Mouse (Mus musculus): ENCODE results near the gene Slc27a3. TPM values are rescaled to one million over a fixed set of nuclear protein-coding genes. Genes with fewer than 3 reads are reported as not detected.

Gene Slc27a3
- polyA plus RNA-seq (2015; fragmentation: Nextera tagmentation; extraction: Ambion mirVana), result 10.6 and 12.4 TPM in 2 replicates

DNA sequence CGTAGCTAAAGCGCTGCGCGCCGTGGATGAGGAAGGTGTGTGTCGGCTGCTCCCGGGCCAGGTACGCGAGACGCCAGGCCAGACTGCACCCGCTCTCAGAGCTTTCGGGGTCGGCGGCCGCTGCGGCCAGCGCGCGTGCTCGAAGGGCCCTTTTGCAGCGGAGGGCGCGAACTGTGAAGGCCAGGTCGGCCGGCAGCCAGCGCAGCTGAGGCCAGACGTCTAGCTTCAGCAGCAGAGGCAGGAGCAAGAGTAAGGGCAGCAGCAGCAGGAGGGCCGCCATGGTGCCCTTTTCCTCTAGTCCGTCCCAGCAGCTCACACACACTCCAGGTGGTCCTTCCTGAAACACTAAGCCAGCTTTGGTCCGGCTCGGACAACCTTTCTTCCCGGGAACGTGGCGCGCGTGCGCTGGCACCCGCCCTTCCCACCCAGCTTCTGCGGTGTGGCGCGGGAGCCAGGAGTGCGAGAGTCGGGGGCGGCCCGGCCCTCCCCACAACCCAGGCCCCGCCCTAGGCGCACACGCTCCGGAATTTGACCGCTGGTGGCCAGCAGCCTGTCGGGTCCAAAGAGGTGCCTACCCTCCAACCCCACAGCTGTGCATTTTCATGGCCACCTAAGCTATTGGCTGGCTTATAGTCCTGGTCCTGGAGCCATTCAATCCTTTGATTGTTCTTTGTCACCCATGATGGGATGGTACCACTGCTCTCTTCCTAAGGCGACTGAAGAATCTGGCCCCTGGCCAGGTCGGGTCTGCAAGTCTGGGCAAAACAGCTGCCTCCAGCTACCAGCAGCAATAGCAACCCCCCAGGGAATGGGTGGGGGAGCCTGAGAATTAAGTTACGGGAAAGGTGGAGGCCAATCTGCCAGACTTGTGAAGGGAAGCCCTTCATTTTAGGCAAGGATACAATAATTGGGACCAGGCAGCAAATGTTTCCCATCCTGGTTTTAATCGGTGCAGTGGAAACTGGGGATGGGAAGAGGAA, at the start of gene Slc27a3:
Gene Slc27a3 (minus strand): TSS at position 428 of the 980 bp plus-strand sequence.
- ATAC-seq, result peak; percentile 76
- no peaks in the 10 kb centered on the region for H3K9me3 ChIP-seq
- peak within 1 kb of the TSS; percentile 53 for H3K4me3 ChIP-seq (replicated peaks)
- H3K27ac ChIP-seq, result peak within 1 kb of the TSS; percentile 36
- peak within 1 kb of the TSS; percentile 80 for H3K9ac ChIP-seq
- H3K4me1 ChIP-seq (replicated peaks), result peaks cover 32% of the 10 kb centered on the region
- 1% methylated on average over 55 of the region's 55 CpGs for WGBS
- peak within 1 kb of the TSS; percentile 98 for H3K4me2 ChIP-seq (replicated peaks)
- H3K27me3 ChIP-seq (replicated peaks), result no peaks in the 10 kb centered on the region
- peaks cover 23% of the 10 kb centered on the region for H3K36me3 ChIP-seq

GRCm38 (mm10) chr3:90437131-90437530, 47.4 kb upstream of the Slc27a3 start:
- H3K4me3 ChIP-seq (replicated peaks), result no peak overlapping the region
- no peak overlapping the region for H3K9ac ChIP-seq
- H3K4me1 ChIP-seq (replicated peaks), result peaks cover 7% of the 10 kb centered on the region; the same call in 1 of the 2 replicates
- no peaks in the 10 kb centered on the region for H3K9me3 ChIP-seq
- no peaks in the 10 kb centered on the region for H3K27me3 ChIP-seq (replicated peaks)
- H3K36me3 ChIP-seq, result no peaks in the 10 kb centered on the region
- WGBS, result 61% methylated on average over 4 of the region's 4 CpGs
- no peak overlapping the region for H3K27ac ChIP-seq
- no peak overlapping the region for H3K4me2 ChIP-seq (replicated peaks)
- ATAC-seq, result no peak

GRCm38 (mm10) chr3:90434073-90434730, 44.5 kb upstream of the Slc27a3 start:
- no peak overlapping the region for H3K9ac ChIP-seq
- no peaks in the 10 kb centered on the region for H3K27me3 ChIP-seq (replicated peaks)
- peak overlapping the region; percentile 84 for H3K4me2 ChIP-seq (replicated peaks)
- H3K9me3 ChIP-seq, result no peaks in the 10 kb centered on the region
- WGBS, result 53% methylated on average over 11 of the region's 11 CpGs
- peaks cover 21% of the 10 kb centered on the region for H3K4me1 ChIP-seq (replicated peaks)
- peak overlapping the region; percentile 37 for H3K27ac ChIP-seq
- no peaks in the 10 kb centered on the region for H3K36me3 ChIP-seq
- peak overlapping the region; percentile 71 for H3K4me3 ChIP-seq (replicated peaks)
- ATAC-seq, result no peak

GRCm38 (mm10) chr3:90433381-90434020, 43.8 kb upstream of the Slc27a3 start, which contains the start of gene Ints3:
Ints3 (minus strand) TSS chr3:90433622.
- ATAC-seq, result peak; percentile 99
- Histone ChIP-seq H3K4me2 (replicated peaks) (peak within 1 kb of the TSS; percentile 84), H3K27me3 (replicated peaks) (no peaks in the 10 kb centered on the region), H3K9me3 (no peaks in the 10 kb centered on the region), H3K4me1 (replicated peaks) (peaks cover 24% of the 10 kb centered on the region), H3K36me3 (no peaks in the 10 kb centered on the region), H3K27ac (peak within 1 kb of the TSS; percentile 97), H3K9ac (peak within 1 kb of the TSS; percentile 95), H3K4me3 (replicated peaks) (peak within 1 kb of the TSS; percentile 71)
- under 1% methylated on average over 52 of the region's 52 CpGs for WGBS

GRCm38 (mm10) chr3:90432811-90433219, 43.1 kb upstream of the Slc27a3 start:
- H3K9me3 ChIP-seq, result no peaks in the 10 kb centered on the region
- peak overlapping the region; percentile 95 for H3K9ac ChIP-seq
- H3K4me1 ChIP-seq (replicated peaks), result peaks cover 24% of the 10 kb centered on the region
- WGBS, result 0% methylated on average over 12 of the region's 12 CpGs
- peak overlapping the region; percentile 97 for H3K27ac ChIP-seq
- H3K4me3 ChIP-seq (replicated peaks), result peak overlapping the region; percentile 71
- no peaks in the 10 kb centered on the region for H3K27me3 ChIP-seq (replicated peaks)
- ATAC-seq, result peak; percentile 34
- H3K4me2 ChIP-seq (replicated peaks), result peak overlapping the region; percentile 84
- no peaks in the 10 kb centered on the region for H3K36me3 ChIP-seq

DNA sequence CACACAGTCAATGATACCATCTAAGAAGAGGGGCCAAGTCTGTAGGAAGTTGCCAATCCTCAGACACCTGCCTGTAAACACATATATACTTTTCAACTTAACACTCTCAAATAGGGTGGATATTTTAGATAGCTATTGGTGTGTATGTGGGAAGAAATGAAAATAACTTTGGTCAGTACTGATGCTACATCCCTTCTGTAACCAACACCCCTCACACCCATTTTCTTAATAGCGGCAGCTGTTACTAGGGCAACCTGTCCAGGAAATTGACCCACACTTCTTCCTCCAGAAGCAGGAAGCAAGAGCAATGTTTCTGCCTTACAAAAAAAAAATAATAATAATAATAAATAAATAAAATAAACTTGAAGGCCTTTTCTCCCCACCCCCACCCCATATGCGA, 42.6 kb upstream of the Slc27a3 start:
- 17% methylated on average over 2 of the region's 2 CpGs for whole genome bisulfite sequencing
- peak overlapping the region; percentile 71 for H3K4me3 ChIP-seq (replicated peaks)
- H3K27ac ChIP-seq, result no peak overlapping the region
- no peaks in the 10 kb centered on the region for H3K27me3 ChIP-seq (replicated peaks)
- no peak for ATAC-seq
- peak overlapping the region; percentile 95 for H3K9ac ChIP-seq
- H3K4me1 ChIP-seq (replicated peaks), result peaks cover 24% of the 10 kb centered on the region
- H3K36me3 ChIP-seq, result no peaks in the 10 kb centered on the region
- no peaks in the 10 kb centered on the region for H3K9me3 ChIP-seq
- H3K4me2 ChIP-seq (replicated peaks), result peak overlapping the region; percentile 84

- WGBS, result 82% methylated on average over 3 of the region's 3 CpGs
- ATAC-seq, result no peak
- Histone ChIP-seq H3K4me2 (replicated peaks) (no peak overlapping the region), H3K4me3 (replicated peaks) (no peak overlapping the region), H3K9me3 (no peaks in the 10 kb centered on the region), H3K27me3 (replicated peaks) (no peaks in the 10 kb centered on the region), H3K9ac (no peak overlapping the region), H3K4me1 (replicated peaks) (peaks cover 24% of the 10 kb centered on the region), H3K27ac (no peak overlapping the region), H3K36me3 (no peaks in the 10 kb centered on the region)
These were observed 39.8 kb upstream of the Slc27a3 start for GRCm38 (mm10) chr3:90429576-90429975.

GRCm38 (mm10) chr3:90428186-90428585, 38.4 kb upstream of the Slc27a3 start:
- no peaks in the 10 kb centered on the region for H3K27me3 ChIP-seq (replicated peaks)
- H3K9me3 ChIP-seq, result no peaks in the 10 kb centered on the region
- H3K4me2 ChIP-seq (replicated peaks), result no peak overlapping the region
- H3K4me1 ChIP-seq (replicated peaks), result peaks cover 20% of the 10 kb centered on the region
- WGBS, result 59% methylated on average over 6 of the region's 6 CpGs
- H3K9ac ChIP-seq, result no peak overlapping the region
- H3K36me3 ChIP-seq, result 0 out of 2 replicates have a peak, but pooled peaks cover 4% of the 10 kb centered on the region
- H3K4me3 ChIP-seq (replicated peaks), result no peak overlapping the region
- no peak overlapping the region for H3K27ac ChIP-seq
- ATAC-seq, result no peak

DNA sequence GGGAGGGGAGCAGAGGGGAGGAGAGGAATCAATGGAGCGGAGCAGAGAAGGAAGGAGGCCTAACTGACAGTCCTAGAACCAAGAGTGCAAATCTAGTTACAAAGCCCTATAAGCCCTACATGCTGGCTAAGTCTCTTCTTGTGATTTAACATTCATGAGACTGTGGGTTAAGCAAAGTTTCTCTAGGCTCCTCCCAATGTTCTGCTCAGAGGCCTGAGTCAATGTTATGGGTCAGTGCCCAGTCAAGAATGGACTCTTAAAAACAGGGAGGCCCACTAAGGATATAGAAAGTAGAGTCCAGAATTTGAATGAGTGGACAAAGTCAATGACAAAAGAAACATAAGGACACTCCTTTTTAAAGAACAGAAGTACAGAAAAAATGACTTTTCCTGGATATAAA, 37.8 kb upstream of the Slc27a3 start:
- Histone ChIP-seq H3K4me1 (replicated peaks) (peaks cover 20% of the 10 kb centered on the region), H3K9ac (no peak overlapping the region), H3K27ac (no peak overlapping the region), H3K36me3 (0 out of 2 replicates have a peak, but pooled peaks cover 4% of the 10 kb centered on the region), H3K9me3 (no peaks in the 10 kb centered on the region), H3K27me3 (replicated peaks) (no peaks in the 10 kb centered on the region), H3K4me3 (replicated peaks) (no peak overlapping the region), H3K4me2 (replicated peaks) (no peak overlapping the region)
- ATAC-seq, result no peak
- WGBS, result 89% methylated on average over 1 of the region's 1 CpGs

GRCm38 (mm10) chr3:90425499-90425898, 35.8 kb upstream of the Slc27a3 start:
- H3K27ac ChIP-seq, result no peak overlapping the region
- H3K27me3 ChIP-seq (replicated peaks), result no peaks in the 10 kb centered on the region
- 83% methylated on average over 2 of the region's 2 CpGs for WGBS
- 0 out of 2 replicates have a peak, but pooled peaks cover 4% of the 10 kb centered on the region for H3K36me3 ChIP-seq
- H3K9me3 ChIP-seq, result no peaks in the 10 kb centered on the region
- no peak overlapping the region for H3K4me2 ChIP-seq (replicated peaks)
- H3K4me1 ChIP-seq (replicated peaks), result 0 out of 2 replicates have a peak, but pooled peaks cover 6% of the 10 kb centered on the region
- H3K9ac ChIP-seq, result no peak overlapping the region
- H3K4me3 ChIP-seq (replicated peaks), result no peak overlapping the region
- no peak for ATAC-seq

GRCm38 (mm10) chr3:90423549-90423948, 33.8 kb upstream of the Slc27a3 start:
- Histone ChIP-seq H3K4me2 (replicated peaks) (no peak overlapping the region), H3K4me3 (replicated peaks) (no peak overlapping the region), H3K9ac (no peak overlapping the region), H3K36me3 (peaks cover 11% of the 10 kb centered on the region; the same call in 1 of the 2 replicates), H3K27me3 (replicated peaks) (no peaks in the 10 kb centered on the region), H3K9me3 (no peaks in the 10 kb centered on the region), H3K27ac (no peak overlapping the region), H3K4me1 (replicated peaks) (no peaks in the 10 kb centered on the region)
- ATAC-seq, result no peak

- WGBS, result 81% methylated on average over 6 of the region's 6 CpGs
These were observed 31.0 kb upstream of the Slc27a3 start for GRCm38 (mm10) chr3:90420696-90421095.

More at GRCm38 (mm10) chr3:90420696-90421095, 31.0 kb upstream of the Slc27a3 start:
- H3K36me3 ChIP-seq, result peaks cover 25% of the 10 kb centered on the region; the same call in 1 of the 2 replicates
- no peak overlapping the region for H3K9ac ChIP-seq
- no peaks in the 10 kb centered on the region for H3K9me3 ChIP-seq
- H3K4me3 ChIP-seq (replicated peaks), result no peak overlapping the region
- H3K4me1 ChIP-seq (replicated peaks), result no peaks in the 10 kb centered on the region
- no peaks in the 10 kb centered on the region for H3K27me3 ChIP-seq (replicated peaks)
- no peak for ATAC-seq
- H3K27ac ChIP-seq, result no peak overlapping the region
- H3K4me2 ChIP-seq (replicated peaks), result no peak overlapping the region
